Mouse (Mus musculus) CH12.LX (cell line): Measurements from ENCODE around the gene Marc1. TPM values are rescaled to one million over a fixed set of nuclear protein-coding genes. Genes with fewer than 3 reads are reported as not detected.
A peak's percentile ranks its signal among the peaks of the same experiment; 100 is the strongest.

Experiments used
- DNase-seq: peaks from one replicate; pipeline ENCODE4 v3.0.0-alpha.2; 2013; ENCODE audit errors: extremely low read depth
- H3K27ac ChIP-seq: 2 replicates; pipeline ENCODE4 v1.5.1; 2012; ENCODE audit warnings: low read depth, mild to moderate bottlenecking, control low read depth, moderate library complexity; ENCODE audit not compliant: insufficient read depth
- H3K27me3 ChIP-seq: replicated peaks from 2 replicates; pipeline ENCODE3; 2012; ENCODE audit warnings: inconsistent platforms
- H3K36me3 ChIP-seq, 2 experiments: replicated peaks in 1 of 2; 2 replicates each; pipeline versions ENCODE3 to v1.6.1; 2012; ENCODE audit warnings: inconsistent platforms in 1 of 2, low read length in 1 of 2, mild to moderate bottlenecking in 1 of 2, mixed read lengths in 1 of 2, moderate library complexity in 1 of 2; ENCODE audit not compliant: control insufficient read depth in 1 of 2, insufficient read depth in 1 of 2
- H3K4me1 ChIP-seq, 2 experiments: 2 replicates each; pipeline ENCODE4 v1.6.1; 2012; ENCODE audit warnings: inconsistent platforms in 1 of 2, moderate library complexity in 1 of 2; ENCODE audit not compliant: insufficient read depth in 2 of 2, control insufficient read depth in 1 of 2
- H3K4me2 ChIP-seq: 2 replicates; pipeline ENCODE4 v1.6.1; 2012; ENCODE audit warnings: low read depth, mild to moderate bottlenecking, control low read depth; ENCODE audit not compliant: poor library complexity, insufficient read depth, severe bottlenecking
- H3K4me3 ChIP-seq, 3 experiments: fragments of 150-350 bp in 1 of 3; sonication (generic) in 1 of 3; replicated peaks in 1 of 3; 2 replicates each; pipeline versions ENCODE3 to v1.5.1; 2011 to 2012; ENCODE audit warnings: low read depth in 2 of 3, low read length in 2 of 3, mild to moderate bottlenecking in 2 of 3, moderate library complexity in 2 of 3, control low read depth in 1 of 3, improper control_type of control experiment in 1 of 3, inconsistent platforms in 1 of 3, mixed read lengths in 1 of 3; ENCODE audit not compliant: poor library complexity in 1 of 3
- H3K79me2 ChIP-seq: replicated peaks from 2 replicates; pipeline ENCODE4 v1.6.1; 2012; ENCODE audit warnings: mild to moderate bottlenecking, moderate library complexity; ENCODE audit not compliant: control insufficient read depth, poor library complexity, insufficient read depth, severe bottlenecking; ENCODE audit errors: extremely low read depth
- H3K9ac ChIP-seq: 2 replicates; pipeline ENCODE4 v1.6.1; 2012; ENCODE audit warnings: low read depth, mild to moderate bottlenecking, control low read depth, moderate library complexity; ENCODE audit not compliant: insufficient read depth
- H3K9me3 ChIP-seq: replicated peaks from 2 replicates; pipeline ENCODE3; 2012; ENCODE audit warnings: low read length, inconsistent platforms, mixed read lengths
- BHLHE40 ChIP-seq: IDR thresholded peaks from 2 replicates; pipeline ENCODE4 v1.6.1; 2011; ENCODE audit warnings: mild to moderate bottlenecking, low read depth, low read length, improper control_type of control experiment
- CTCF ChIP-seq, 2 experiments: IDR thresholded peaks in 1 of 2; conservative IDR thresholded peaks in 1 of 2; 2 replicates each; pipeline ENCODE4 v1.5.1; 2011 to 2012; ENCODE audit warnings: low read depth in 2 of 2, low read length in 2 of 2, improper control_type of control experiment in 1 of 2, inconsistent platforms in 1 of 2, mild to moderate bottlenecking in 1 of 2, moderate library complexity in 1 of 2
- IRF4 ChIP-seq: IDR thresholded peaks from 2 replicates; pipeline ENCODE4 v1.6.1; 2014; ENCODE audit warnings: low read depth, mild to moderate bottlenecking, inconsistent platforms, low read length, improper control_type of control experiment
- KAT2A ChIP-seq: IDR thresholded peaks from 2 replicates; pipeline ENCODE4 v1.6.1; 2012; ENCODE audit warnings: low read length, improper control_type of control experiment, inconsistent platforms; ENCODE audit not compliant: insufficient replicate concordance
- MAZ ChIP-seq: IDR thresholded peaks from 2 replicates; pipeline ENCODE4 v1.6.1; 2012; ENCODE audit warnings: low read depth, mild to moderate bottlenecking, inconsistent platforms, low read length, improper control_type of control experiment, moderate library complexity
- MEF2A ChIP-seq: IDR thresholded peaks from 2 replicates; pipeline ENCODE4 v1.6.1; 2014; ENCODE audit warnings: low read depth, mild to moderate bottlenecking, inconsistent platforms, low read length, improper control_type of control experiment, borderline replicate concordance
- MXI1 ChIP-seq: IDR thresholded peaks from 2 replicates; pipeline ENCODE4 v1.6.1; 2011; ENCODE audit warnings: mild to moderate bottlenecking, low read depth, low read length, improper control_type of control experiment
- MYC ChIP-seq: IDR thresholded peaks from 2 replicates; pipeline ENCODE4 v1.6.1; 2011; ENCODE audit warnings: low read depth, mild to moderate bottlenecking, improper control_type of control experiment, low read length
- NRF1 ChIP-seq: IDR thresholded peaks from 2 replicates; pipeline ENCODE4 v1.6.1; 2014; ENCODE audit warnings: low read depth, mild to moderate bottlenecking, inconsistent platforms, low read length, improper control_type of control experiment, moderate library complexity
- PAX5 ChIP-seq: IDR thresholded peaks from 2 replicates; pipeline ENCODE4 v1.6.1; 2012; ENCODE audit warnings: low read length, inconsistent platforms, mixed read lengths
- RCOR1 ChIP-seq: conservative IDR thresholded peaks from 2 replicates; pipeline ENCODE4 v1.6.1; 2012; ENCODE audit warnings: low read depth, mild to moderate bottlenecking, inconsistent platforms, low read length, improper control_type of control experiment
- SMC3 ChIP-seq: IDR thresholded peaks from 2 replicates; pipeline ENCODE4 v1.6.1; 2011; ENCODE audit warnings: low read depth, low read length, improper control_type of control experiment
- TCF12 ChIP-seq: IDR thresholded peaks from 2 replicates; pipeline ENCODE4 v1.6.1; 2014; ENCODE audit warnings: low read depth, mild to moderate bottlenecking, inconsistent platforms, low read length, improper control_type of control experiment
- USF1 ChIP-seq: IDR thresholded peaks from 2 replicates; pipeline ENCODE4 v1.6.1; 2014; ENCODE audit warnings: low read depth, mild to moderate bottlenecking, inconsistent platforms, low read length, improper control_type of control experiment
- ZKSCAN1 ChIP-seq: IDR thresholded peaks from 2 replicates; pipeline ENCODE4 v1.6.1; 2012; ENCODE audit warnings: low read depth, inconsistent platforms, low read length, improper control_type of control experiment, borderline replicate concordance
- dilution Hi-C: fragments of 300-500 bp; cut with MboI; formaldehyde crosslinking; loops from 2 replicates; pipeline ENCODE4 v1.14.3; 2020; ENCODE audit warnings: low sequenced_read_pairs; ENCODE audit not compliant: extremely low pct_unique_long_range_greater_than_20kb, extremely low pct_ligation_motif_present
- in situ Hi-C: fragments of 300-500 bp; cut with MboI; formaldehyde crosslinking; loops from 3 replicates; pipeline ENCODE4 v1.14.3; 2019; ENCODE audit warnings: low sequenced_read_pairs, low pct_ligation_motif_present, low pct_unique_long_range_greater_than_20kb, mixed read lengths
- polyA plus RNA-seq: library from polyadenylated mRNA; unstranded; fragments of >175 nt; gene quantifications from 2 replicates; pipeline ENCODE4 v1.2.1, GENCODE M21; 2012; ENCODE audit warnings: low read depth; ENCODE audit not compliant: insufficient read length
- total RNA-seq, 2 experiments: library from RNA; depleted of rRNA; stranded (reverse); fragments of 300-350 nt in 1 of 2; fragments of >200 nt in 1 of 2; gene quantifications; 2 replicates each; pipeline ENCODE4 v1.2.3; 2012 to 2014

Gene Marc1
- total and polyA plus RNA-seq, 3 experiments, result not detected

- no peak for TF ChIP-seq USF1
- TF ChIP-seq MXI1, result peak; percentile 80
- no peak for TF ChIP-seq SMC3
- TF ChIP-seq KAT2A, result no peak
- peak; percentile 50; the same call in 1 of the 2 replicates for TF ChIP-seq TCF12
- TF ChIP-seq ZKSCAN1, result no peak
- TF ChIP-seq MYC, result 0 out of 2 replicates have a peak, but pooled peaks have one; percentile 54
- TF ChIP-seq MEF2A, result no peak
- peak; percentile 87; the same call in 1 of the 2 replicates for TF ChIP-seq MAZ
- TF ChIP-seq RCOR1, result no peak
- TF ChIP-seq BHLHE40, result peak; percentile 35
- TF ChIP-seq PAX5, result no peak
- TF ChIP-seq IRF4, result 0 out of 2 replicates have a peak, but pooled peaks have one; percentile 13
These were observed 34.3 kb upstream of the Marc1 start (continued) for GRCm38 (mm10) chr1:184845111-184846071.

- in situ Hi-C loops, result loop anchor here (25.0 kb wide), 1 partner anchor 343 kb away; no protein-coding TSS in a partner anchor
- DNase-seq, result peak; percentile 55
- dilution Hi-C loops, result no loop called here
These were observed 33.4 kb upstream of the Marc1 start for GRCm38 (mm10) chr1:184844326-184845066.

More at GRCm38 (mm10) chr1:184844326-184845066, 33.4 kb upstream of the Marc1 start:
- peaks cover 2 to 17% of the 10 kb centered on the region in 2 experiments for H3K36me3 ChIP-seq
- H3K4me3 ChIP-seq, result peak overlapping the region; percentile 81 to 86 (median 81)
- no peaks in the 10 kb centered on the region for H3K9me3 ChIP-seq
- TF ChIP-seq PAX5, result no peak
- TF ChIP-seq MAZ, result 0 out of 2 replicates have a peak, but pooled peaks have one; percentile 55
- peak in 1 of 2 experiments; percentile 36; a peak in 2 of 4 replicates for TF ChIP-seq CTCF (conservative IDR thresholded peaks at IDR 0.05 in 1 of 2, IDR thresholded peaks at IDR 0.05 in 1 of 2; ENCODE audit: low read depth in 2 of 2, low read length in 2 of 2)
- no peak for TF ChIP-seq NRF1
- TF ChIP-seq, all 38 proteins: peak for 2
- Histone ChIP-seq H3K79me2 (no peaks in the 10 kb centered on the region; the same call in 1 of the 2 replicates), H3K9ac (peak overlapping the region; percentile 62), H3K27ac (peak overlapping the region; percentile 72), H3K27me3 (no peaks in the 10 kb centered on the region), H3K4me2 (peak overlapping the region; percentile 96), H3K4me1 (peaks cover 6 to 38% of the 10 kb centered on the region in 2 experiments)
